Mouse (Mus musculus) hindbrain, postnatal 0 days (tissue): Measurements from ENCODE around the gene Otub1. TPM values are rescaled to one million over a fixed set of nuclear protein-coding genes. Genes with fewer than 3 reads are reported as not detected.
A peak's percentile ranks its signal among the peaks of the same experiment; 100 is the strongest.

ENCODE experiments used
- ATAC-seq: fragments of 200-750 bp; cut with Nextera tagmentation; 2 replicates; pipeline ENCODE4 v1.8.0; 2017; ENCODE audit warnings: mild to moderate bottlenecking, moderate TSS enrichment, moderate library complexity
- DNase-seq: peaks from one replicate; pipeline ENCODE4 v3.0.0-alpha.2; 2015; ENCODE audit warnings: low spot score
- H3K27ac ChIP-seq: fragments of 300-500 bp; sonication (generic); 2 replicates; pipeline ENCODE4 v1.5.1; 2014; ENCODE audit warnings: mild to moderate bottlenecking
- H3K27me3 ChIP-seq: fragments of 300-500 bp; sonication (generic); 2 replicates; pipeline ENCODE4 v1.6.1; 2014; ENCODE audit warnings: low read length, mixed read lengths; ENCODE audit not compliant: insufficient read depth
- H3K36me3 ChIP-seq: fragments of 300-500 bp; sonication (generic); 2 replicates; pipeline ENCODE4 v1.6.1; 2014; ENCODE audit warnings: low read length, mixed read lengths; ENCODE audit not compliant: insufficient read depth
- H3K4me1 ChIP-seq: fragments of 300-500 bp; sonication (generic); 2 replicates; pipeline ENCODE4 v1.6.1; 2014; ENCODE audit warnings: antibody characterized with exemption, low read length, mixed read lengths; ENCODE audit not compliant: insufficient read depth
- H3K4me2 ChIP-seq: fragments of 300-500 bp; sonication (generic); 2 replicates; pipeline ENCODE4 v1.6.1; 2014; ENCODE audit warnings: low read depth, mild to moderate bottlenecking, low read length, moderate library complexity, mixed read lengths
- H3K4me3 ChIP-seq: fragments of 300-500 bp; sonication (generic); 2 replicates; pipeline ENCODE4 v1.5.1; 2014; ENCODE audit warnings: low read length
- H3K9ac ChIP-seq: fragments of 300-500 bp; sonication (generic); replicated peaks from 2 replicates; pipeline ENCODE4 v1.6.1; 2014; ENCODE audit warnings: mild to moderate bottlenecking, low read length, moderate library complexity, mixed read lengths
- H3K9me3 ChIP-seq: fragments of 300-500 bp; sonication (generic); 2 replicates; pipeline ENCODE4 v1.6.1; 2016; ENCODE audit warnings: low read length, mixed read lengths
- CTCF ChIP-seq: IDR thresholded peaks from 2 replicates; pipeline ENCODE4 v1.5.1; 2016; ENCODE audit warnings: antibody characterized with exemption, control low read depth, low read depth
- WGBS: fragments of 180-500 bp; shearing (Covaris S2); extraction: QIAGEN DNeasy Blood & Tissue Kit; methylation state at CpG from one replicate; pipeline ENCODE4 v1.1.7; 2014; 5-methylcytosine and 5-hydroxymethylcytosine counted together
- polyA plus RNA-seq: library from polyadenylated mRNA; unstranded; fragments of >200 nt; fragmentation: Nextera tagmentation; extraction: Ambion mirVana; gene quantifications from 2 replicates; pipeline ENCODE4 v1.2.1, GENCODE M21; 2015
- total RNA-seq: library from RNA; depleted of rRNA; stranded (reverse); fragments of >200 nt; gene quantifications from 2 replicates; pipeline ENCODE4 v1.2.3, GENCODE M21; 2014; rRNA removed

Gene Otub1
- total RNA-seq (216 and 233 TPM in 2 replicates), polyA plus RNA-seq (248 and 253 TPM in 2 replicates)

- H3K9me3 ChIP-seq: no peaks in the 10 kb centered on the region
- peaks cover 24% of the 10 kb centered on the region; the same call in 1 of the 2 replicates for H3K36me3 ChIP-seq
- peak; percentile 96 for DNase-seq
- H3K4me1 ChIP-seq: peaks cover 6% of the 10 kb centered on the region
- WGBS: under 1% methylated on average over 72 of the region's 79 CpGs
- ATAC-seq: peak; percentile 97
- no peaks in the 10 kb centered on the region for H3K27me3 ChIP-seq
- H3K27ac ChIP-seq: peak within 1 kb of the TSS; percentile 91
- H3K4me2 ChIP-seq: peak within 1 kb of the TSS; percentile 81
- TF ChIP-seq CTCF: peak; percentile 10; the same call in 1 of the 2 replicates
- peak within 1 kb of the TSS; percentile 82 for H3K9ac ChIP-seq
- peak within 1 kb of the TSS; percentile 70 for H3K4me3 ChIP-seq
Observed at GRCm38 (mm10) chr19:7205753-7206736, at the start of gene Otub1. Otub1 (minus strand) TSS chr19:7206316.

- Histone ChIP-seq H3K9ac (no peak overlapping the region), H3K9me3 (no peaks in the 10 kb centered on the region), H3K4me3 (no peak overlapping the region), H3K4me1 (no peaks in the 10 kb centered on the region), H3K27ac (no peak overlapping the region), H3K36me3 (no peaks in the 10 kb centered on the region), H3K27me3 (no peaks in the 10 kb centered on the region), H3K4me2 (no peak overlapping the region)
- ATAC-seq: no peak
- no peak for TF ChIP-seq CTCF
- DNase-seq: no peak
- WGBS: 90% methylated on average over 3 of the region's 3 CpGs
Observed at GRCm38 (mm10) chr19:7246021-7246420, 39.9 kb upstream of the Otub1 start.

GRCm38 (mm10) chr19:7240782-7241690 is 34.9 kb upstream of the Otub1 start, which contains the start of gene Naa40:
Naa40 (minus strand) TSS chr19:7241183.
- H3K4me1 ChIP-seq: peaks cover 8% of the 10 kb centered on the region
- no peaks in the 10 kb centered on the region for H3K9me3 ChIP-seq
- 2% methylated on average over 68 of the region's 80 CpGs for WGBS
- TF ChIP-seq CTCF: no peak
- peak within 1 kb of the TSS; percentile 97 for H3K4me2 ChIP-seq
- no peaks in the 10 kb centered on the region for H3K36me3 ChIP-seq
- H3K4me3 ChIP-seq: peak within 1 kb of the TSS; percentile 75
- H3K27ac ChIP-seq: peak within 1 kb of the TSS; percentile 87
- peak; percentile 97 for ATAC-seq
- H3K27me3 ChIP-seq: no peaks in the 10 kb centered on the region
- peak within 1 kb of the TSS; percentile 73 for H3K9ac ChIP-seq
- DNase-seq: peak; percentile 98

- H3K36me3 ChIP-seq: no peaks in the 10 kb centered on the region
- DNase-seq (no peak), ATAC-seq (0 out of 2 replicates have a peak, but pooled peaks have one; percentile 3)
- WGBS: 2% methylated on average over 13 of the region's 13 CpGs
- H3K4me3 ChIP-seq: peak overlapping the region; percentile 75
- peak overlapping the region; percentile 87 for H3K27ac ChIP-seq
- no peak for TF ChIP-seq CTCF
- H3K4me2 ChIP-seq: peak overlapping the region; percentile 97
- H3K9me3 ChIP-seq: no peaks in the 10 kb centered on the region
- peak overlapping the region; percentile 73 for H3K9ac ChIP-seq
- no peaks in the 10 kb centered on the region for H3K27me3 ChIP-seq
- H3K4me1 ChIP-seq: peaks cover 8% of the 10 kb centered on the region
Observed at GRCm38 (mm10) chr19:7240291-7240690, 34.2 kb upstream of the Otub1 start.

- H3K36me3 ChIP-seq: no peaks in the 10 kb centered on the region
- TF ChIP-seq CTCF: no peak
- H3K9me3 ChIP-seq: no peaks in the 10 kb centered on the region
- H3K4me1 ChIP-seq: peaks cover 8% of the 10 kb centered on the region
- H3K9ac ChIP-seq: peak overlapping the region; percentile 73
- ATAC-seq (no peak), DNase-seq (no peak)
- no peak overlapping the region for H3K27ac ChIP-seq
- WGBS: 74% methylated on average over 3 of the region's 3 CpGs
- H3K4me2 ChIP-seq: peak overlapping the region; percentile 97
- no peaks in the 10 kb centered on the region for H3K27me3 ChIP-seq
- H3K4me3 ChIP-seq: peak overlapping the region; percentile 75
Observed at GRCm38 (mm10) chr19:7239574-7239973, 33.5 kb upstream of the Otub1 start.

GRCm38 (mm10) chr19:7236742-7237141 is 30.6 kb upstream of the Otub1 start:
- 76% methylated on average over 4 of the region's 4 CpGs for WGBS
- Histone ChIP-seq H3K4me2 (no peak overlapping the region), H3K27ac (no peak overlapping the region), H3K9me3 (no peaks in the 10 kb centered on the region), H3K36me3 (peaks cover 8% of the 10 kb centered on the region), H3K4me1 (peaks cover 8% of the 10 kb centered on the region), H3K9ac (no peak overlapping the region), H3K4me3 (no peak overlapping the region), H3K27me3 (no peaks in the 10 kb centered on the region)
- ATAC-seq: no peak
- no peak for DNase-seq
- TF ChIP-seq CTCF: no peak
